Mouse (Mus musculus): ENCODE measurements around the gene Tspoap1. TPM values are rescaled to one million over a fixed set of nuclear protein-coding genes. Genes with fewer than 3 reads are reported as not detected.

The Tspoap1 gene
- total RNA-seq, 2 experiments from 2014 or later, result 172 to 177 TPM

DNA sequence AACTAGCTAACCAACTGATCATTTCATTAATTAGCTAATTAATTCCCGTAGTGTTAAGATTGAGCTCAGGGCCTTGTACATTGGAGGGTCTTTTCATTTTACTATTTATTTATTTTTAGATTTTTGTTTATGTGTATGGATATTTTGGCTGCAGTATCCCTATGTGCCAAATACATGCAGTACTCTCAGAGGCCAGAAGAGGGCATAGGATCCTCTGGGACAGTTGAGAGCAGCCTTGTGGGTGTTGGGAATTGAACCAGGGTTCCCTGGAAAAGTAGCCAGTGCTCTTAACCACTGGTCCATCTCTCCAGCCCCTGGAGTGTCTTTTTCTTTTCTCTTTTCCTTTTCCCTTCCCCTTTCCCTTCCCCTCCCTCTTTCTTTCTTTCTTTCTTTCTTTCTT, 45.1 kb downstream of the Tspoap1 start:
- DNase-seq (ENCODE audit: low spot score in 2 of 2), result no peak

- DNase-seq (ENCODE audit: low spot score in 2 of 2), result no peak
Observed at GRCm38 (mm10) chr11:87807433-87807832, 47.1 kb downstream of the Tspoap1 start.

DNA sequence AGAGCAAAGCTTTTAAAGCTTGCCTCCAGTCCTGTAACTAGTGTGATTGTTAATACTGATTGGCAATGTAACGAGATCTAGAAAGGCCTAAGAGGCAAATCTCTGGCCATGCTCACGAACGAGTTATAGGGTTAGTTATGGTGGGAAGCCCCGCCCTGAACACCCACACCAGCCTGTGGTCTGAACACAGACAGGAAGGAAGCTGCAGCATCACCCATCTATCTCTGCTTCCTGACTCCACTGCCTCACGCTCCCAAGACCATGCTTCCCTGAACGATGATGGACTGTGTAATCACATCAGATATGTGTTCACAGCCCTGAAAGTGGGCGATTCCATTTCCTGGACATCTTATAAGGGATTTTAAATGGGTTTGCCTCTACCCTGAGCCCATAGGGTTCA, 47.9 kb downstream of the Tspoap1 start:
- DNase-seq (ENCODE audit: low spot score in 2 of 2), result no peak

GRCm38 (mm10) chr11:87811396-87811795, 51.1 kb downstream of the Tspoap1 start:
- DNase-seq (ENCODE audit: low spot score in 2 of 2), result no peak

- DNase-seq (ENCODE audit: low spot score in 2 of 2), result no peak
Observed at GRCm38 (mm10) chr11:87814831-87815230, 54.5 kb downstream of the Tspoap1 start.

DNA sequence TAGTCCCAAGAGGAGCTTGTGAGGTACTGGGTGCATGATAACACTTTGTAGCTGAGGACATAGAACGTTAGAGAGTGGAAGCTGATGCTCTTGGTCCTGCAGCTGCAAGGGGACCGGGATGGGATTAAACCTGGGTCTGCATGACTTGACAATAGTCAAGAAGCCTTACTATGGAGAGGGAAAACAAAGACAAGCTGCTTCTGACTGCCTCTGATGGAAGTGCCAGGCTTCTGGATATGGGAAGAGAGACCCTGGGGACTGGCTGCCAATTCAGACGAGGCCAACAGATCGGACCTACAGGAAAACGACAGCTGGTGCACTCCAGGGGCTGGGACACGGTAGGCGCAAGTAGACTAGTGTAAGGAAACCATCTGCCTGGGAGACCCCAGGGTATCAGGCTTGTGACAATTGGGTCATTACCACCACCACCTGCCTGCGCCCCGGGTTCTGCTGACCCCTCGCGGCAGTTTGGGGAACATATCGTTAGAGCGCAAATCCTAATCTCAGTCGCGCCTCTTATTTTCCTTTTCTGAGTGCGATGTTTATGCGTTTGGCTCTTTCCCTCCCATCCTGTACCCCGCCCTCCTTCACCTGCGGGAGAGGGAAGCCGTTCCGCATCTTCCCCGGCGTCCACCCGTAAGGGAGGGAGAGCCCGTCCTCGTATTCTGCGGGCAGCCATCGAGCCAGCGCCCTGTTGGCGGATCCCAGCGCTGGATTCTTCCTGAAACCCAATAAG, 56.5 kb downstream of the Tspoap1 start:
- DNase-seq (ENCODE audit: low spot score in 2 of 2), result peak; percentile 45 to 57

- no peak for DNase-seq (ENCODE audit: low spot score in 2 of 2)
Observed at GRCm38 (mm10) chr11:87817443-87817773, 57.1 kb downstream of the Tspoap1 start.

DNA sequence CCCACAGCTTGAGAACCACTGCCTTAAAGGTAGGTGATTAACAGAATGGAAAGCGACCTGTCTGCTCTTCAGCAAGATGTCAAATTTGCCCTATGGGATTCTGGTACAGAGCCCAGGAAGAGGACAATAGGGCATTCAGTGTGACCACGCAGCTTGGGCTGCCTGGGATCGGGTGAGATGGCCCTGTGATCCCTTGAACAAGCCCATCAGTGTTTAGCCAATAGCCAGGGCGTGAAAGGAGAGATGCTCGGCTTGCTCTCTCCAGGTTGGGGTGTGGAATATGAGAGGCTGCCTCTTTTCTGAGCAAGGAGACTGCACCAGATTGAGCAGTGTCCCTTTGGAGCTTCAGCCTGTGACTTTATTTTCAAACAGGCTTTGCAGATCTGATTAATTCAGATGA, 61.2 kb downstream of the Tspoap1 start:
- DNase-seq (ENCODE audit: low spot score in 2 of 2), result no peak

GRCm38 (mm10) chr11:87828239-87828900, 68.0 kb downstream of the Tspoap1 start, which contains the start of gene Lpo:
Gene Lpo (minus strand): TSS chr11:87828289.
- no peak for DNase-seq (ENCODE audit: low spot score in 2 of 2)

Small RNAs within 50 kb of the gene (microRNA-seq; reads per million reads assigned to microRNA genes)
- gene Mir142, result 0 reads per million in 2 experiments
- gene Mir142b, result 0 reads per million in 2 experiments

Other genes with a start within 250 kb of the Tspoap1 start
- gene Gm11492, start 193.9 kb upstream of the Tspoap1 start, total RNA-seq (2021), result under 1 TPM in 1 of 2 experiments, not detected in 1; 0.21 TPM
- gene Sept4, start 191.6 kb upstream of the Tspoap1 start, total RNA-seq (2021), result 100 to 1,000 TPM; 175 to 183 TPM
- 100 to 1,000 TPM in 1 of 2 experiments, 10 to 100 TPM in 1; 93.9 to 101 TPM for gene Mtmr4, start 168.4 kb upstream of the Tspoap1 start, total RNA-seq (2021)
- gene Hsf5, start 143.4 kb upstream of the Tspoap1 start, total RNA-seq (2021), result under 1 TPM; 0.49 to 0.58 TPM
- gene Rnf43, start 97.8 kb upstream of the Tspoap1 start, total RNA-seq (2021), result 1 to 10 TPM; 2.1 to 2.2 TPM
- 10 to 100 TPM; 80.1 to 87.1 TPM for gene Supt4a, start 23.0 kb upstream of the Tspoap1 start, total RNA-seq (2021)
- gene Mpo, start 33.0 kb downstream of the Tspoap1 start, total RNA-seq (2021), result under 1 TPM in 1 of 2 experiments, not detected in 1; 0.26 TPM
- gene Lpo, start 67.7 kb downstream of the Tspoap1 start, total RNA-seq (2021), result under 1 TPM; 0.28 to 0.37 TPM
- 1 to 10 TPM; 3.9 to 4.1 TPM for gene Mks1, start 92.7 kb downstream of the Tspoap1 start, total RNA-seq (2021)
- not detected for gene Epx, start 115.0 kb downstream of the Tspoap1 start, total RNA-seq (2021)
- gene Olfr462, start 131.7 kb downstream of the Tspoap1 start, total RNA-seq (2021), result not detected
- not detected for gene Olfr463, start 136.8 kb downstream of the Tspoap1 start, total RNA-seq (2021)
- 1 to 10 TPM in 1 of 2 experiments, under 1 TPM in 1; 0.77 to 2.0 TPM for gene Olfr464, start 160.4 kb downstream of the Tspoap1 start, total RNA-seq (2021)
- 100 to 1,000 TPM; 636 to 646 TPM for gene Dynll2, start 227.0 kb downstream of the Tspoap1 start, total RNA-seq (2021)

All from left cerebral cortex, adult 18-20 months (tissue).